Mouse (Mus musculus): ENCODE measurements around the gene Mthfd1. TPM values are rescaled to one million over a fixed set of nuclear protein-coding genes. Genes with fewer than 3 reads are reported as not detected.

Gene Mthfd1
- polyA plus RNA-seq, 1 experiment: 237 TPM

GRCm38 (mm10) chr12:76335641-76336040, 80.5 kb downstream of the Mthfd1 start:
- H3K27me3 ChIP-seq (ENCODE audit: control insufficient read depth, insufficient read depth, low read length, poor library complexity, severe bottlenecking): no peaks in the 10 kb centered on the region
- TF ChIP-seq EP300 (IDR thresholded peaks at IDR 0.05; ENCODE audit: insufficient read depth, low read depth, low read length) (no peak), CTCF (IDR thresholded peaks at IDR 0.05; ENCODE audit: low read depth, low read length) (no peak), POLR2A (IDR thresholded peaks at IDR 0.05; ENCODE audit: insufficient read depth, low read length) (no peak)
- H3K9ac ChIP-seq (ENCODE audit: low read depth, poor library complexity, severe bottlenecking): no peak overlapping the region
- no peaks in the 10 kb centered on the region for H3K9me3 ChIP-seq (replicated peaks; ENCODE audit: control insufficient read depth, insufficient read depth, low read length, poor library complexity, severe bottlenecking)
- H3K4me1 ChIP-seq (ENCODE audit: control insufficient read depth, insufficient read depth, low read length): no peaks in the 10 kb centered on the region
- no peak overlapping the region for H3K4me3 ChIP-seq (ENCODE audit: low read depth, low read length)
- no peak overlapping the region for H3K27ac ChIP-seq (ENCODE audit: insufficient read depth, low read length)
- H3K36me3 ChIP-seq (ENCODE audit: control insufficient read depth, insufficient read depth, low read length, poor library complexity, severe bottlenecking): no peaks in the 10 kb centered on the region

- no peaks in the 10 kb centered on the region for H3K4me1 ChIP-seq (ENCODE audit: control insufficient read depth, insufficient read depth, low read length)
- H3K27me3 ChIP-seq (ENCODE audit: control insufficient read depth, insufficient read depth, low read length, poor library complexity, severe bottlenecking): no peaks in the 10 kb centered on the region
- no peak overlapping the region for H3K9ac ChIP-seq (ENCODE audit: low read depth, poor library complexity, severe bottlenecking)
- no peaks in the 10 kb centered on the region for H3K36me3 ChIP-seq (ENCODE audit: control insufficient read depth, insufficient read depth, low read length, poor library complexity, severe bottlenecking)
- no peak overlapping the region for H3K4me3 ChIP-seq (ENCODE audit: low read depth, low read length)
- no peaks in the 10 kb centered on the region for H3K9me3 ChIP-seq (replicated peaks; ENCODE audit: control insufficient read depth, insufficient read depth, low read length, poor library complexity, severe bottlenecking)
- TF ChIP-seq POLR2A (IDR thresholded peaks at IDR 0.05; ENCODE audit: insufficient read depth, low read length) (no peak), EP300 (IDR thresholded peaks at IDR 0.05; ENCODE audit: insufficient read depth, low read depth, low read length) (no peak), CTCF (IDR thresholded peaks at IDR 0.05; ENCODE audit: low read depth, low read length) (no peak)
- H3K27ac ChIP-seq (ENCODE audit: insufficient read depth, low read length): no peak overlapping the region
Observed at GRCm38 (mm10) chr12:76336111-76336965, 81.2 kb downstream of the Mthfd1 start.

- TF ChIP-seq CTCF (IDR thresholded peaks at IDR 0.05; ENCODE audit: low read depth, low read length) (peak; percentile 9), EP300 (IDR thresholded peaks at IDR 0.05; ENCODE audit: insufficient read depth, low read depth, low read length) (no peak)
- Histone ChIP-seq H3K27me3 (ENCODE audit: control insufficient read depth, insufficient read depth, low read length, poor library complexity, severe bottlenecking) (no peaks in the 10 kb centered on the region), H3K27ac (ENCODE audit: insufficient read depth, low read length) (no peak overlapping the region), H3K9ac (ENCODE audit: low read depth, poor library complexity, severe bottlenecking) (no peak overlapping the region), H3K36me3 (ENCODE audit: control insufficient read depth, insufficient read depth, low read length, poor library complexity, severe bottlenecking) (no peaks in the 10 kb centered on the region), H3K4me1 (ENCODE audit: control insufficient read depth, insufficient read depth, low read length) (no peaks in the 10 kb centered on the region), H3K9me3 (replicated peaks; ENCODE audit: control insufficient read depth, insufficient read depth, low read length, poor library complexity, severe bottlenecking) (no peaks in the 10 kb centered on the region), H3K4me3 (ENCODE audit: low read depth, low read length) (no peak overlapping the region)
Observed at GRCm38 (mm10) chr12:76341080-76341479, 86.0 kb downstream of the Mthfd1 start.

- Histone ChIP-seq H3K27ac (ENCODE audit: insufficient read depth, low read length) (no peak overlapping the region), H3K4me3 (ENCODE audit: low read depth, low read length) (no peak overlapping the region), H3K36me3 (ENCODE audit: control insufficient read depth, insufficient read depth, low read length, poor library complexity, severe bottlenecking) (peaks cover 9% of the 10 kb centered on the region), H3K27me3 (ENCODE audit: control insufficient read depth, insufficient read depth, low read length, poor library complexity, severe bottlenecking) (no peaks in the 10 kb centered on the region), H3K9me3 (replicated peaks; ENCODE audit: control insufficient read depth, insufficient read depth, low read length, poor library complexity, severe bottlenecking) (no peaks in the 10 kb centered on the region), H3K4me1 (ENCODE audit: control insufficient read depth, insufficient read depth, low read length) (no peaks in the 10 kb centered on the region), H3K9ac (ENCODE audit: low read depth, poor library complexity, severe bottlenecking) (no peak overlapping the region)
- TF ChIP-seq CTCF (IDR thresholded peaks at IDR 0.05; ENCODE audit: low read depth, low read length) (peak; percentile 22), EP300 (IDR thresholded peaks at IDR 0.05; ENCODE audit: insufficient read depth, low read depth, low read length) (no peak)
Observed at GRCm38 (mm10) chr12:76345759-76346455, 90.8 kb downstream of the Mthfd1 start.

- Histone ChIP-seq H3K36me3 (ENCODE audit: control insufficient read depth, insufficient read depth, low read length, poor library complexity, severe bottlenecking) (peaks cover 9% of the 10 kb centered on the region), H3K9me3 (replicated peaks; ENCODE audit: control insufficient read depth, insufficient read depth, low read length, poor library complexity, severe bottlenecking) (no peaks in the 10 kb centered on the region), H3K4me1 (ENCODE audit: control insufficient read depth, insufficient read depth, low read length) (no peaks in the 10 kb centered on the region), H3K9ac (ENCODE audit: low read depth, poor library complexity, severe bottlenecking) (no peak overlapping the region), H3K27me3 (ENCODE audit: control insufficient read depth, insufficient read depth, low read length, poor library complexity, severe bottlenecking) (no peaks in the 10 kb centered on the region), H3K27ac (ENCODE audit: insufficient read depth, low read length) (no peak overlapping the region), H3K4me3 (ENCODE audit: low read depth, low read length) (no peak overlapping the region)
- TF ChIP-seq POLR2A (IDR thresholded peaks at IDR 0.05; ENCODE audit: insufficient read depth, low read length) (no peak), EP300 (IDR thresholded peaks at IDR 0.05; ENCODE audit: insufficient read depth, low read depth, low read length) (no peak), CTCF (IDR thresholded peaks at IDR 0.05; ENCODE audit: low read depth, low read length) (no peak)
Observed at GRCm38 (mm10) chr12:76349680-76350220, 94.7 kb downstream of the Mthfd1 start.

GRCm38 (mm10) chr12:76360868-76361267, 105.8 kb downstream of the Mthfd1 start:
- H3K4me1 ChIP-seq (ENCODE audit: control insufficient read depth, insufficient read depth, low read length): no peaks in the 10 kb centered on the region
- H3K36me3 ChIP-seq (ENCODE audit: control insufficient read depth, insufficient read depth, low read length, poor library complexity, severe bottlenecking): peaks cover 2% of the 10 kb centered on the region
- TF ChIP-seq CTCF (IDR thresholded peaks at IDR 0.05; ENCODE audit: low read depth, low read length) (no peak), POLR2A (IDR thresholded peaks at IDR 0.05; ENCODE audit: insufficient read depth, low read length) (no peak), EP300 (IDR thresholded peaks at IDR 0.05; ENCODE audit: insufficient read depth, low read depth, low read length) (no peak)
- H3K9me3 ChIP-seq (replicated peaks; ENCODE audit: control insufficient read depth, insufficient read depth, low read length, poor library complexity, severe bottlenecking): no peaks in the 10 kb centered on the region
- H3K9ac ChIP-seq (ENCODE audit: low read depth, poor library complexity, severe bottlenecking): no peak overlapping the region
- H3K27me3 ChIP-seq (ENCODE audit: control insufficient read depth, insufficient read depth, low read length, poor library complexity, severe bottlenecking): no peaks in the 10 kb centered on the region
- no peak overlapping the region for H3K27ac ChIP-seq (ENCODE audit: insufficient read depth, low read length)
- H3K4me3 ChIP-seq (ENCODE audit: low read depth, low read length): no peak overlapping the region

All from ES-Bruce4 (cell line).